Mouse (Mus musculus) macrophage (primary cell): ENCODE measurements around the gene Zfp991. TPM values are rescaled to one million over a fixed set of nuclear protein-coding genes. Genes with fewer than 3 reads are reported as not detected.
"Not testable (repeated sequence)": the region's sequence is repeated elsewhere in the genome, so short reads cannot be mapped to it uniquely, and the experiment has no call there.

Source experiments
- H3K27ac ChIP-seq: fragments of 350-480 bp; formaldehyde crosslinking; 2 replicates; pipeline ENCODE4 v1.9.0; 2021
- H3K36me3 ChIP-seq: fragments of 350-480 bp; formaldehyde crosslinking; 2 replicates; pipeline ENCODE4 v1.9.0; 2021; ENCODE audit errors: inconsistent target
- H3K4me3 ChIP-seq: fragments of 350-480 bp; formaldehyde crosslinking; 2 replicates; pipeline ENCODE4 v1.9.0; 2021; ENCODE audit errors: inconsistent target
- H3K79me2 ChIP-seq: fragments of 350-480 bp; formaldehyde crosslinking; 2 replicates; pipeline ENCODE4 v1.9.0; 2021; ENCODE audit errors: inconsistent target
- WGBS: methylation state at CpG from one replicate; pipeline ENCODE4 v1.1.7; 2026; ENCODE audit warnings: inconsistent platforms; ENCODE audit not compliant: missing documents; 5-methylcytosine and 5-hydroxymethylcytosine counted together
- polyA plus RNA-seq: library from polyadenylated mRNA; stranded (reverse); fragments of 250-400 nt; gene quantifications from 3 replicates; pipeline ENCODE4 v1.2.4, GENCODE M21; 2018; ENCODE audit warnings: inconsistent platforms
- total RNA-seq, 78 experiments: library from RNA; depleted of rRNA; stranded (reverse); fragments of 250-400 nt; gene quantifications; 1 replicate in 9 of 78; 2 replicates in 24 of 78; 3 replicates in 43 of 78; 4 replicates in 2 of 78; pipeline ENCODE4 v1.2.4; 2018; ENCODE audit warnings: inconsistent platforms in 56 of 78

Zfp991 gene
- 100 to 1,000 TPM in 23 of 26 experiments, 10 to 100 TPM in 3; 48.7 to 201 (median 148) TPM for total RNA-seq (2018; cell fraction: chromatin; rRNA removed)
- 100 to 1,000 TPM in 2 of 26 experiments, 10 to 100 TPM in 24; 52.3 to 101 (median 84.4) TPM for total RNA-seq (2018; cell fraction: cytosol; rRNA removed)
- total RNA-seq (2018; cell fraction: nucleus; rRNA removed) = 100 to 1,000 TPM in 17 of 26 experiments, 10 to 100 TPM in 9; 67.7 to 202 (median 114) TPM
- 67.3 to 187 TPM (median 69.9 TPM) in 3 replicates for polyA plus RNA-seq

GRCm38 (mm10) chr4:147131837-147132459 is at the start of gene Zfp991:
TSS of gene Zfp991 (plus strand) at chr4:147132038.
- peaks cover 12% of the 10 kb centered on the region; the same call in 1 of the 2 replicates for H3K79me2 ChIP-seq
- H3K36me3 ChIP-seq = not testable (repeated sequence)
- H3K27ac ChIP-seq = 0 out of 2 replicates have a peak within 1 kb of the TSS, but pooled peaks have one; percentile 34
- no CpG with 5 or more reads among the region's 15 CpGs for WGBS
- peak within 1 kb of the TSS; percentile 25 for H3K4me3 ChIP-seq

DNA sequence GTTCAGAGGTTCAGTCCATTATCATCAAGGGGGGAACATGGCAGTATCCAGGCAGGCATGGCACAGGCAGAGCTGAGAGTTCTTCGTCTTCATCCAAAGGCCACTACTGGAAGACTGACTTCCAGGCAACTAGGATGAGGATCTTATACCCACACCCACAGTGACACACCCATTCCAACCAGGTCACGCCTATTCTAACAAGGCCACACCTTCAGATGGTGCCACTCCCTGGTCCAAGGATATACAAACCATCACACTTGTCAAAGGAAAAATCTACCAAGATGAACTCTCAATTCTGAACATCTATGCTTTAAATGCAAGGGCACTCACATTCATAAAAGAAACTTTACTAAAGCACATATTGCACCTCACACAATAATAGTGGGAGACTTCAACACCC is 36.2 kb upstream of the Zfp991 start:
- not testable (repeated sequence) for H3K27ac ChIP-seq, H3K36me3 ChIP-seq, H3K79me2 ChIP-seq, H3K4me3 ChIP-seq
- WGBS = 46% methylated on average over 2 of the region's 2 CpGs

GRCm38 (mm10) chr4:147101666-147102626 is 29.9 kb upstream of the Zfp991 start:
- H3K36me3 ChIP-seq, H3K79me2 ChIP-seq, H3K4me3 ChIP-seq, H3K27ac ChIP-seq: not testable (repeated sequence)
- 4% methylated on average over 39 of the region's 109 CpGs for WGBS

DNA sequence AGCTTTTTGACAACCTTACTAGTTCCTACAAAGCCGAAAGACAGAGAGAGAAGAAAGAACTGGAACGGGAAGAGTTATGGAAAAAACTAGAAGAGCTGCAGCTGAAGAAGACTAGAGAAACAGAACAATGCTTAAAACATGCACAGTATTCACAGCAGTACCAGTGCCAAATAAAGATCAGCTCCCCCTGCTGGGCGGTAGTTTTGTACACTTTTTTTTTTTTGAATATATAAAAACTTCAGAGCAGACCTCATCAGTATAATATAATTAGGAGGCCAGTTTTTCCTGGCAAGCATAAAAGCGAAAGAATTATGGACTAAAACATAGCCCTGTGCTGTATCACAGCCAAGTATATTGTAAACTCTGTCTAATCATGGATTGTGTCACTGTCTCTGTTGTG is 28.0 kb upstream of the Zfp991 start:
- not testable (repeated sequence) for H3K79me2 ChIP-seq

DNA sequence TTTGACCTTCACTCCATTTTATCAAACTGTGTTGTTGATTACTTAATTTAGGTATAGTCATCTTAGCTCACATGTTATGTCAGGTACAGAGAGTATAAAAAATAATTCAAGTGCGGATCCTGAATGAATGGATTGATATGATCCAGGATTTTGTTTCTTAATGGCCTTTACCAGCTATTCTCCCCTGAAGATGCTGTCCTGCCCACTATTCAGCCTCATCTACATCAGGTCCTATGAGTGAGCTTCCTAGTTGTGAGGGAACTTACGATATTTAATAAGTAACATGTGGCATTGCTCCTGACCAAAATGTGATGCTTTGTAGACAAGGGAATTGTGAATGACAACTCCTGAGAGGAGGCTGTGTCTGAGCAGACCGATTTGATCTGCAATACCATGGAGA is 14.0 kb upstream of the Zfp991 start:
- WGBS = 77% methylated on average over 1 of the region's 3 CpGs
- not testable (repeated sequence) for H3K79me2 ChIP-seq, H3K36me3 ChIP-seq, H3K4me3 ChIP-seq, H3K27ac ChIP-seq

More for the DNA sequence above, 28.0 kb upstream of the Zfp991 start:
- WGBS = 45% methylated on average over 4 of the region's 4 CpGs
- H3K36me3 ChIP-seq, H3K27ac ChIP-seq, H3K4me3 ChIP-seq: not testable (repeated sequence)

GRCm38 (mm10) chr4:147122286-147122685 is 9.6 kb upstream of the Zfp991 start:
- H3K4me3 ChIP-seq, H3K36me3 ChIP-seq, H3K27ac ChIP-seq, H3K79me2 ChIP-seq: not testable (repeated sequence)
- 68% methylated on average over 1 of the region's 1 CpGs for WGBS

- not testable (repeated sequence) for H3K4me3 ChIP-seq
Observed at GRCm38 (mm10) chr4:147123797-147124196, 8.0 kb upstream of the Zfp991 start.

DNA sequence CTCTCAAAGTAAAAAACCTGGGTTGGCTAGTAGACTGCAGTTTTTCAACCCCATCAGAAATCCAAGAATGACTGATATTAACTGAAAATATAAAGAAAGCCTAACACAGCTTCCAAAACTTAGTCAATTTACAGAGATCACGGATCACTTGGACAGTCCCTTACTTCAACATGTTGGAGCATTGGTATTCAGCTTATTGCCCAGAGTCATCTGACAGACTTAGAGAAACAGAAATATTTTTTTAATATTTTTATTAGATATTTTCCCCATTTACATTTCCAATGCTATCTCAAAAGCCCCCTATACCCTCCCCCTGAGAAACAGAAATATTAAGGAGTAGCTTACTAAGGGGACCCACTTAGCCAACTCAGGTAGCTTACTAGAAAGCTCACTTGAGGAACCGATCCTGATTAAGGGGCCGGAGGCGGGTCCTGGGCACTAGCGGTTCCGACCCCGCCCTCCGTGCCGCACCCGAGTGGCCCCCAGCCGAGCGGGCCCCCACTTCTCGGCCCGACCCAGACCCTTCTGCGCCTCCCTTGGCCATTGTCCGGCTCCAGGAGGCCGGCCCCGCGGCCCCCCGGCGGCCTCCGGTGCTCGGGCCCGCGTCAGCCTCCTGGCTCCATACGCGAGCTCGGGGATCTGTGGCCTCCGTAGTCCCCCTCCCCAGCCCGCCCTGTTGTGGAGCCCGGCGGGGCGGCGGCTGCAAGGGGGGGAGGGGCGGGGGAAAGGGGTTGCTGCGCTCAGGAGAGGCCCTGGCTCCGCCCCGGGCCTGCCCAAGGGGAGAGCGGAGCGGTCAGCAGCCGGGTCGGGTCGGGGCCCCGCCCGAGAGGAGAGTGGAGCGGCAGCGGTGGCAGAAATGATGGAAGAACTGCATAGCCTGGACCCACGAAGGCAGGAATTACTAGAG is 7.2 kb upstream of the Zfp991 start:
- not testable (repeated sequence) for H3K27ac ChIP-seq, H3K79me2 ChIP-seq, H3K36me3 ChIP-seq, H3K4me3 ChIP-seq
- 9% methylated on average over 43 of the region's 48 CpGs for WGBS

More at GRCm38 (mm10) chr4:147123797-147124196, 8.0 kb upstream of the Zfp991 start:
- H3K36me3 ChIP-seq, H3K27ac ChIP-seq, H3K79me2 ChIP-seq: not testable (repeated sequence)

- not testable (repeated sequence) for H3K4me3 ChIP-seq, H3K36me3 ChIP-seq, H3K27ac ChIP-seq, H3K79me2 ChIP-seq
- WGBS = 29% methylated on average over 4 of the region's 4 CpGs
Observed at GRCm38 (mm10) chr4:147125326-147125725, 6.5 kb upstream of the Zfp991 start.

GRCm38 (mm10) chr4:147125870-147126269 is 6.0 kb upstream of the Zfp991 start:
- 93% methylated on average over 4 of the region's 4 CpGs for WGBS
- H3K4me3 ChIP-seq, H3K36me3 ChIP-seq, H3K27ac ChIP-seq, H3K79me2 ChIP-seq: not testable (repeated sequence)

DNA sequence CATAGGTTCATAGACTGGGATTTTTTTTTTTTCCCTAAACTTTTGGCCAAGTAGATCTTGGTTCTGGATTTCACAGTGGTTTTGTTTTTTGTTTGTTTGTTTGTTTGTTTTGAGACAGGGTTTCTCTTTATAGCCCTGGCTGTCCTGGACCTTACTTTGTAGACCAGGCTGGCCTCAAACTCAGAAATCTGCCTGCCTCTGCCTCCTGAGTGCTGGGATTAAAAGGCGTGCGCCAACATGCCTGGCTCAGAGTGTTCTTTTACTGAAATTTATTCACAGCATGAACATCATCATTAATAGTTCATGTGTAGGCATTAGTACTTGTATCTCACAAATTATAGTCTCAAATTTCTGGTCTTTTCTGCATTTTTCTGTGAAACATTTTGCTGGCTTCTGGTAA is 5.4 kb upstream of the Zfp991 start:
- not testable (repeated sequence) for H3K27ac ChIP-seq, H3K79me2 ChIP-seq, H3K4me3 ChIP-seq, H3K36me3 ChIP-seq
- 74% methylated on average over 2 of the region's 2 CpGs for WGBS

- whole genome bisulfite sequencing = 89% methylated on average over 2 of the region's 2 CpGs
- not testable (repeated sequence) for H3K4me3 ChIP-seq
Observed at GRCm38 (mm10) chr4:147127137-147127536, 4.7 kb upstream of the Zfp991 start.

GRCm38 (mm10) chr4:147128152-147128551 is 3.7 kb upstream of the Zfp991 start:
- not testable (repeated sequence) for H3K79me2 ChIP-seq, H3K27ac ChIP-seq, H3K36me3 ChIP-seq, H3K4me3 ChIP-seq

More at GRCm38 (mm10) chr4:147127137-147127536, 4.7 kb upstream of the Zfp991 start:
- H3K27ac ChIP-seq, H3K36me3 ChIP-seq, H3K79me2 ChIP-seq: not testable (repeated sequence)

DNA sequence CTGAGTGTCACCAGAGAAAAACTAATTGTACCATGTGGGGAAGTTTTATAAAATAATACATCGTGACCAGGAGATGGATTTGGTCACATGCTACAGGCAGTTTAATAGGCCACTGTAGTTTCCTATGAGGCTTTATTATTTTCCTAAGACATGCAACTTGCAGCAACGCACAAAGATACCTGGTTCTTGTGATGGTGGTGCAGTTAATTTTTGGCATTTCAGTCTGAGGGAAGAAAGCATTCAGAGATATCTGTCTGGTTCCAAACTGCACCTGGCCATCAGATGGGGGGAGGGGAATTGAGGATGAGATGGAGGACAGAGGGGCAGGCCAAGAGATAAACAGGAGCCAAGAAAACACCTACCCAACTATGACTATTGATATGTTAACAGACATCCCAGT is 1.8 kb downstream of the Zfp991 start:
- not testable (repeated sequence) for H3K27ac ChIP-seq, H3K4me3 ChIP-seq, H3K36me3 ChIP-seq
- 46% methylated on average over 2 of the region's 2 CpGs for WGBS
- peaks cover 12% of the 10 kb centered on the region; the same call in 1 of the 2 replicates for H3K79me2 ChIP-seq
